Mouse (Mus musculus) kidney, embryonic 16.5 days (tissue): ENCODE data around the gene Ccdc124. TPM values are rescaled to one million over a fixed set of nuclear protein-coding genes. Genes with fewer than 3 reads are reported as not detected.

Experiments
- ATAC-seq: fragments of 200-750 bp; cut with Nextera tagmentation; 2 replicates; pipeline ENCODE4 v1.8.0; 2017; ENCODE audit warnings: moderate TSS enrichment; ENCODE audit not compliant: low FRiP score, low TSS enrichment
- H3K27ac ChIP-seq: fragments of 300-500 bp; sonication (generic); 2 replicates; pipeline ENCODE4 v1.5.1; 2014; ENCODE audit warnings: low read length
- H3K27me3 ChIP-seq: fragments of 300-500 bp; sonication (generic); 2 replicates; pipeline ENCODE4 v1.6.1; 2014; ENCODE audit warnings: low read length, control low read depth, mixed read lengths; ENCODE audit not compliant: insufficient read depth
- H3K36me3 ChIP-seq: fragments of 300-500 bp; sonication (generic); 2 replicates; pipeline ENCODE4 v1.6.1; 2014; ENCODE audit warnings: low read length, control low read depth, mixed read lengths; ENCODE audit not compliant: insufficient read depth
- H3K4me1 ChIP-seq: fragments of 300-500 bp; sonication (generic); 2 replicates; pipeline ENCODE4 v1.6.1; 2014; ENCODE audit warnings: low read length, control low read depth, mixed read lengths; ENCODE audit not compliant: insufficient read depth
- H3K4me2 ChIP-seq: fragments of 300-500 bp; sonication (generic); replicated peaks from 2 replicates; pipeline ENCODE4 v1.6.1; 2014; ENCODE audit warnings: low read depth, low read length
- H3K4me3 ChIP-seq: fragments of 300-500 bp; sonication (generic); 2 replicates; pipeline ENCODE4 v1.5.1; 2014; ENCODE audit warnings: mild to moderate bottlenecking, low read length
- H3K9ac ChIP-seq: fragments of 300-500 bp; sonication (generic); replicated peaks from 2 replicates; pipeline ENCODE4 v1.6.1; 2014; ENCODE audit warnings: low read length
- H3K9me3 ChIP-seq: fragments of 300-500 bp; sonication (generic); 2 replicates; pipeline ENCODE4 v1.6.1; 2016; ENCODE audit warnings: low read length, control low read depth
- WGBS: fragments of 180-500 bp; shearing (Covaris S2); extraction: QIAGEN DNeasy Blood & Tissue Kit; methylation state at CpG from one replicate; pipeline ENCODE4 v1.1.7; 2014; 5-methylcytosine and 5-hydroxymethylcytosine counted together
- polyA plus RNA-seq: library from polyadenylated mRNA; unstranded; fragments of >200 nt; fragmentation: Nextera tagmentation; extraction: Ambion mirVana; gene quantifications from 2 replicates; pipeline ENCODE4 v1.2.1, GENCODE M21; 2015

The Ccdc124 gene
- polyA plus RNA-seq, 1 experiment from 2014 or later: 114 TPM

GRCm38 (mm10) chr8:70874441-70874840 lies 706 bp upstream of the Ccdc124 start:
- no peak for ATAC-seq
- Histone ChIP-seq H3K36me3 (no peaks in the 10 kb centered on the region), H3K27ac (no peak overlapping the region), H3K4me1 (peaks cover 4% of the 10 kb centered on the region; the same call in 1 of the 2 replicates), H3K27me3 (no peaks in the 10 kb centered on the region), H3K4me2 (no peak overlapping the region), H3K4me3 (no peak overlapping the region), H3K9me3 (no peaks in the 10 kb centered on the region), H3K9ac (peak overlapping the region; percentile 86; the same call in 1 of the 2 replicates)
- 91% methylated on average over 13 of the region's 13 CpGs for WGBS

GRCm38 (mm10) chr8:70872643-70873363 lies 932 bp downstream of the Ccdc124 start:
- Histone ChIP-seq H3K4me2 (peak overlapping the region; percentile 91), H3K4me1 (peaks cover 20% of the 10 kb centered on the region), H3K27me3 (no peaks in the 10 kb centered on the region), H3K27ac (peak overlapping the region; percentile 93), H3K9me3 (no peaks in the 10 kb centered on the region), H3K36me3 (no peaks in the 10 kb centered on the region), H3K4me3 (peak overlapping the region; percentile 85), H3K9ac (peak overlapping the region; percentile 86)
- WGBS: 3% methylated on average over 31 of the region's 31 CpGs
- no peak for ATAC-seq

GRCm38 (mm10) chr8:70871195-70871807 lies 2.4 kb downstream of the Ccdc124 start:
- H3K4me3 ChIP-seq: no peak overlapping the region
- no peak for ATAC-seq
- no peaks in the 10 kb centered on the region for H3K9me3 ChIP-seq
- 79% methylated on average over 5 of the region's 5 CpGs for WGBS
- H3K27ac ChIP-seq: no peak overlapping the region
- H3K9ac ChIP-seq: no peak overlapping the region
- no peak overlapping the region for H3K4me2 ChIP-seq
- H3K36me3 ChIP-seq: no peaks in the 10 kb centered on the region
- no peaks in the 10 kb centered on the region for H3K27me3 ChIP-seq
- peaks cover 22% of the 10 kb centered on the region for H3K4me1 ChIP-seq

- ATAC-seq: peak; percentile 6; the same call in 1 of the 2 replicates
- Histone ChIP-seq H3K27me3 (0 out of 2 replicates have a peak, but pooled peaks cover 3% of the 10 kb centered on the region), H3K27ac (no peak overlapping the region), H3K9me3 (no peaks in the 10 kb centered on the region), H3K4me1 (peaks cover 32% of the 10 kb centered on the region), H3K4me2 (no peak overlapping the region), H3K9ac (no peak overlapping the region), H3K4me3 (no peak overlapping the region), H3K36me3 (no peaks in the 10 kb centered on the region)
- WGBS: 46% methylated on average over 16 of the region's 16 CpGs
These were observed 4.1 kb downstream of the Ccdc124 start for GRCm38 (mm10) chr8:70869601-70870041.

GRCm38 (mm10) chr8:70869199-70869571 lies 4.5 kb downstream of the Ccdc124 start:
- Histone ChIP-seq H3K36me3 (no peaks in the 10 kb centered on the region), H3K9me3 (no peaks in the 10 kb centered on the region), H3K27me3 (peaks cover 7% of the 10 kb centered on the region), H3K27ac (peak overlapping the region; percentile 76), H3K4me2 (peak overlapping the region; percentile 51), H3K4me3 (no peak overlapping the region; the same call in 1 of the 2 replicates), H3K9ac (peak overlapping the region; percentile 54; the same call in 1 of the 2 replicates), H3K4me1 (peaks cover 36% of the 10 kb centered on the region)
- ATAC-seq: no peak
- WGBS: 36% methylated on average over 5 of the region's 5 CpGs

- Histone ChIP-seq H3K9ac (peak overlapping the region; percentile 54), H3K4me3 (peak overlapping the region; percentile 32), H3K27ac (peak overlapping the region; percentile 76)
These were observed 5.1 kb downstream of the Ccdc124 start for GRCm38 (mm10) chr8:70868559-70869198.

GRCm38 (mm10) chr8:70866566-70866965 lies 7.2 kb downstream of the Ccdc124 start:
- peaks cover 32% of the 10 kb centered on the region for H3K27me3 ChIP-seq
- no peak overlapping the region for H3K4me3 ChIP-seq
- 0 out of 2 replicates have a peak overlapping the region, but pooled peaks have one; percentile 60 for H3K9ac ChIP-seq
- no peak for ATAC-seq
- WGBS: 86% methylated on average over 7 of the region's 7 CpGs
- H3K9me3 ChIP-seq: no peaks in the 10 kb centered on the region
- peaks cover 51% of the 10 kb centered on the region for H3K4me1 ChIP-seq
- no peaks in the 10 kb centered on the region for H3K36me3 ChIP-seq
- H3K27ac ChIP-seq: no peak overlapping the region; the same call in 1 of the 2 replicates
- H3K4me2 ChIP-seq: no peak overlapping the region

More at GRCm38 (mm10) chr8:70868559-70869198, 5.1 kb downstream of the Ccdc124 start:
- peaks cover 41% of the 10 kb centered on the region for H3K4me1 ChIP-seq
- no peaks in the 10 kb centered on the region for H3K9me3 ChIP-seq
- H3K27me3 ChIP-seq: peaks cover 10% of the 10 kb centered on the region
- 17% methylated on average over 40 of the region's 40 CpGs for WGBS
- peak; percentile 9; the same call in 1 of the 2 replicates for ATAC-seq
- no peaks in the 10 kb centered on the region for H3K36me3 ChIP-seq
- peak overlapping the region; percentile 51 for H3K4me2 ChIP-seq

GRCm38 (mm10) chr8:70866001-70866520 lies 7.7 kb downstream of the Ccdc124 start:
- H3K27ac ChIP-seq: peak overlapping the region; percentile 85
- no peaks in the 10 kb centered on the region for H3K9me3 ChIP-seq
- peak overlapping the region; percentile 60 for H3K9ac ChIP-seq
- 7% methylated on average over 12 of the region's 12 CpGs for whole genome bisulfite sequencing
- H3K4me2 ChIP-seq: peak overlapping the region; percentile 80
- H3K27me3 ChIP-seq: peaks cover 36% of the 10 kb centered on the region
- H3K4me1 ChIP-seq: peaks cover 53% of the 10 kb centered on the region
- peak overlapping the region; percentile 64 for H3K4me3 ChIP-seq
- H3K36me3 ChIP-seq: no peaks in the 10 kb centered on the region
- peak; percentile 7 for ATAC-seq

GRCm38 (mm10) chr8:70865350-70866000 lies 8.3 kb downstream of the Ccdc124 start:
- H3K27ac ChIP-seq: peak overlapping the region; percentile 85
- H3K36me3 ChIP-seq: no peaks in the 10 kb centered on the region
- H3K4me3 ChIP-seq: peak overlapping the region; percentile 64
- peak overlapping the region; percentile 67 for H3K9ac ChIP-seq
- peaks cover 53% of the 10 kb centered on the region for H3K4me1 ChIP-seq
- no peaks in the 10 kb centered on the region for H3K9me3 ChIP-seq
- ATAC-seq: peak; percentile 85
- under 1% methylated on average over 46 of the region's 46 CpGs for WGBS
- peaks cover 36% of the 10 kb centered on the region for H3K27me3 ChIP-seq
- H3K4me2 ChIP-seq: peak overlapping the region; percentile 80
